Mouse (Mus musculus) forebrain, embryonic 12.5 days (tissue): ENCODE results near the gene En2. TPM values are rescaled to one million over a fixed set of nuclear protein-coding genes. Genes with fewer than 3 reads are reported as not detected.

Experiments used
- ATAC-seq: fragments of 200-750 bp; cut with Nextera tagmentation; 2 replicates; pipeline ENCODE4 v1.8.0; 2017; ENCODE audit warnings: moderate TSS enrichment; ENCODE audit not compliant: low FRiP score
- H3K27ac ChIP-seq: fragments of 300-500 bp; sonication (generic); 2 replicates; pipeline ENCODE4 v1.5.1; 2016; ENCODE audit warnings: mild to moderate bottlenecking
- H3K27me3 ChIP-seq: fragments of 300-500 bp; sonication (generic); 2 replicates; pipeline ENCODE4 v1.6.1; 2016; ENCODE audit warnings: mild to moderate bottlenecking
- H3K36me3 ChIP-seq: fragments of 300-500 bp; sonication (generic); replicated peaks from 2 replicates; pipeline ENCODE4 v1.6.1; 2016; ENCODE audit warnings: mild to moderate bottlenecking
- H3K4me1 ChIP-seq: fragments of 300-500 bp; sonication (generic); 2 replicates; pipeline ENCODE4 v1.6.1; 2016
- H3K4me2 ChIP-seq: fragments of 300-500 bp; sonication (generic); 2 replicates; pipeline ENCODE4 v1.6.1; 2016; ENCODE audit warnings: mild to moderate bottlenecking, moderate library complexity
- H3K4me3 ChIP-seq: fragments of 300-500 bp; sonication (generic); replicated peaks from 2 replicates; pipeline ENCODE4 v1.5.1; 2016; ENCODE audit warnings: mild to moderate bottlenecking
- H3K9ac ChIP-seq: fragments of 300-500 bp; sonication (generic); 2 replicates; pipeline ENCODE4 v1.6.1; 2016; ENCODE audit warnings: mild to moderate bottlenecking
- H3K9me3 ChIP-seq: fragments of 300-500 bp; sonication (generic); 2 replicates; pipeline ENCODE4 v1.6.1; 2016
- WGBS: fragments of 180-500 bp; shearing (Covaris S2); methylation state at CpG from one replicate; pipeline ENCODE4 v1.1.7; 2016; 5-methylcytosine and 5-hydroxymethylcytosine counted together
- polyA plus RNA-seq: library from polyadenylated mRNA; unstranded; fragments of >200 nt; fragmentation: Nextera tagmentation; extraction: Ambion mirVana; gene quantifications from 2 replicates; pipeline ENCODE4 v1.2.1, GENCODE M21; 2016

En2 gene
- polyA plus RNA-seq, 1 experiment from 2014 or later: not detected

DNA sequence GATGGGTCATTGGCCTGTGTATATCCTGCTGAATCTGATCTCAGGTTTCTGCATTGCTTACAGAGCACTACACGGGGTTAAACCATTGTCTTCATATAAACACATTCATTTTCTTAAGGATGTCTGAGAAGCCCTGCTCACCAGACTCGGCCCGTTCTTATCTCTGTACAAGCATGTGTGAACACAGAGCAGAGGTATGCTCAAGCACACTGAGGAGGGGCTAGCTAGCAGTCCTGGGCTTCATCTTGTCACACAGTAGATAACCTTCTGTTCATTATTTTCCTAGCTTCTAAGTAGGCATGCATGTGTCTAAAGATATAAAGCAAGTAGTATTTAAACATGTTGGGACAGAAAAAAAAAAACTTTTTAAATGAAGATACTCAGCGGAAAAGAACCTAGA is 41.0 kb downstream of the En2 start:
- Histone ChIP-seq H3K9me3 (no peaks in the 10 kb centered on the region), H3K4me1 (peaks cover 19% of the 10 kb centered on the region), H3K36me3 (no peaks in the 10 kb centered on the region), H3K9ac (no peak overlapping the region), H3K27ac (no peak overlapping the region), H3K4me2 (no peak overlapping the region), H3K27me3 (peaks cover 92% of the 10 kb centered on the region), H3K4me3 (no peak overlapping the region)
- ATAC-seq: no peak
- 60% methylated on average over 4 of the region's 4 CpGs for WGBS

DNA sequence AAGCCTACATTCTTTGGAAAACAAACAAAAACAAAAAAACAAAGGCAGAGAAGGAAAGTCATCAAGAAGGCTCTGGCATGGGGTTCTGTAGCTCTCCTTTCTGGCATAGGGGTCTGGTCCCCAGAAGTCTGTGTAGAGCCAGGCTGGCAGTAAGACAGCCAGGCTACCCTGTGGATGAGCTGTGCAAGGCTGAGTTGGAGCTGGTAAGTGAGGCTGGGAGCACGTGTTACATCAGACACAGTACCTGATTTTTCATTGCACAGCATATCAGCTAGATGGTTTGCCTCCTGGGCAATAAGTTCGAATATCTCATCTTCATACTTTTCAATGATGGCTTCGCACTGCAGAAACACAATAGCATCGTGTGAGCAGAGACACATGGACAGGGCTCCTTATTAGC is 41.5 kb downstream of the En2 start:
- Histone ChIP-seq H3K27ac (no peak overlapping the region), H3K4me2 (no peak overlapping the region), H3K4me1 (peaks cover 25% of the 10 kb centered on the region), H3K27me3 (peaks cover 92% of the 10 kb centered on the region), H3K9ac (no peak overlapping the region), H3K9me3 (no peaks in the 10 kb centered on the region), H3K36me3 (no peaks in the 10 kb centered on the region), H3K4me3 (no peak overlapping the region)
- ATAC-seq: no peak
- 56% methylated on average over 4 of the region's 4 CpGs for WGBS

DNA sequence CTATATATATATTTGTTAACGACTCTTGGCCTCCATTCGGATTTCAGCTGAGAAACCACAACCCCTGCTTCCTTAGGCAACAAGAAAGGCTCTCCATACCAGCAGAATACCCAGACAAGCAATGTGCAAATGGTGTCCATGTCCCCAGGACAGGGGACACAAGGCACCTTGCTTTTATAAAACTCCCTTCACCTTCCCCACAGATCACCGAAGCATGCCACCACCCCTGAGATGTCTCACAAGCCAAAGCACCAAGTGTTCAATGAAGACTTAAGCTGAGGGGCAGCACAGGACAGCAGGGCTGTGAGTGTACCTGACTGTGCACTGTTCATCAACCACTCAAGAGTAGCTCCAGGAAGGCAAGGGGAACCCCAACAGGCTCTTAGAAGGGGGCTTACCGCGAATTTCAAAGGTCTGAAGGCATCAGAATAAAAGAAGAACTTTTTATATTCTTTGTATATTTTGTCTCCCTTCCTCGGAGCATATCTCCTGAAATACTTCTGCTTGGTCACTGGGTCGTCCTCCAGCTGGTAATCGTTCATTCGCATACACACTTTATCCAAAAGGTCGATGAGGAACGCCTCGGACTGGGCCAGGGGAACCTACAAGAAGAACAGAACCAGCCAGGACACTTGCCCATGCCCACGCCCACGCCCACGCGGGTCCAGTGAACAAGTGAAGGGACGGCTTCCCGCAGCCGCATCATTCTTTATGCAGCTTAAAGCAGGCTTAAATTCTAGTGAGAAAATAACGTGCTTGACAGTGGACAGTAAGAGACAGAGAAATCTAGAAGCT is 43.4 kb downstream of the En2 start:
- no peak overlapping the region for H3K27ac ChIP-seq

DNA sequence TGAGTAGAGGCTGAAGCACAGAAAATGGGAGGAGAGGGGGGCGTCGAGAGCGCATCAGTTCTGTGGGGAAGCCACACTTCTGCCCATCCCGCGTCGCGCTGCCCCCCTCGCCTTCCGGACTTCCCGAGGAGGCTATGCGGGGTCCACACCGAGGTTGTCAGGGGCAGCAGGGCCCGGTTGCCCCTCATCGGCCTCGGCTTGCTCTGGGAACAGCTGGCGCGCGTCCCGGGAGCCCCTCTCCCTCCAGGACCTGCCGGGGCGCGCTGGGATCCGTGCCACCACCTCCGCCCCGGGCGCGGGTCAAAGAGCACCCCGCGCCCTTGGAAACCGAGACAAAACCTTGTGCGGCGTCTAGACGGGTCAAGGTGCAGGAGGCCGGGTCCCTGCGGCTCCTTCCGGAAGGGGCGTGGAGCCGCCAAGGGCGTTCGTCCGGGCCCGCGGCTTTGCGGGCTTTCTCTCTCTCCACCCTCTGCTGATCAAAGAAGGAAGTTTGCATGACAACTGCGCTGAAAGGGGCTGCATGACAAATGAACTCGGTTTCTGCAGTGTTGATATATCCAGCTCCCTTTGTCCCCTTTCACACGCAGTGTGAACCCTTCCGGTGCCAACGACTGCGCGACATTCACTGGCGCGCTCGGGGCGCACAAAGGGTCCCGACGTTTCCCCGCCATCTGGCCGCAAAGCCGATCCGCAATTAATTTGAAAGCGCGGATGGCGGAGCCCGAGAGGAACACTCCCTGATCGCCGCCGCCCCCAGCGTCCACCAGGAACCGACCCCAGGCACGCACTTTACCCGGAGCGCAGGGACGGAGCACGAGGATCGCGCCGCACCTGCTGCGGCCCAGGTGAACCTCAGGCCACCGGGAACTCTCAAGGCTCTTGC is 44.3 kb downstream of the En2 start:
- H3K36me3 ChIP-seq: no peaks in the 10 kb centered on the region
- H3K9me3 ChIP-seq: no peaks in the 10 kb centered on the region
- peaks cover 27% of the 10 kb centered on the region for H3K4me1 ChIP-seq
- H3K4me2 ChIP-seq: peak overlapping the region; percentile 69
- H3K9ac ChIP-seq: peak overlapping the region; percentile 29; the same call in 1 of the 2 replicates
- no peak overlapping the region for H3K27ac ChIP-seq
- WGBS: under 1% methylated on average over 80 of the region's 80 CpGs
- ATAC-seq: peak; percentile 49
- peak overlapping the region; percentile 39 for H3K4me3 ChIP-seq
- peaks cover 90% of the 10 kb centered on the region for H3K27me3 ChIP-seq

More for the DNA sequence above, 43.4 kb downstream of the En2 start:
- peaks cover 27% of the 10 kb centered on the region for H3K4me1 ChIP-seq
- H3K4me3 ChIP-seq: peak overlapping the region; percentile 39; the same call in 1 of the 2 replicates
- ATAC-seq: no peak
- H3K36me3 ChIP-seq: no peaks in the 10 kb centered on the region
- no peaks in the 10 kb centered on the region for H3K9me3 ChIP-seq
- WGBS: 12% methylated on average over 20 of the region's 20 CpGs
- no peak overlapping the region for H3K9ac ChIP-seq
- H3K27me3 ChIP-seq: peaks cover 90% of the 10 kb centered on the region
- H3K4me2 ChIP-seq: peak overlapping the region; percentile 69

DNA sequence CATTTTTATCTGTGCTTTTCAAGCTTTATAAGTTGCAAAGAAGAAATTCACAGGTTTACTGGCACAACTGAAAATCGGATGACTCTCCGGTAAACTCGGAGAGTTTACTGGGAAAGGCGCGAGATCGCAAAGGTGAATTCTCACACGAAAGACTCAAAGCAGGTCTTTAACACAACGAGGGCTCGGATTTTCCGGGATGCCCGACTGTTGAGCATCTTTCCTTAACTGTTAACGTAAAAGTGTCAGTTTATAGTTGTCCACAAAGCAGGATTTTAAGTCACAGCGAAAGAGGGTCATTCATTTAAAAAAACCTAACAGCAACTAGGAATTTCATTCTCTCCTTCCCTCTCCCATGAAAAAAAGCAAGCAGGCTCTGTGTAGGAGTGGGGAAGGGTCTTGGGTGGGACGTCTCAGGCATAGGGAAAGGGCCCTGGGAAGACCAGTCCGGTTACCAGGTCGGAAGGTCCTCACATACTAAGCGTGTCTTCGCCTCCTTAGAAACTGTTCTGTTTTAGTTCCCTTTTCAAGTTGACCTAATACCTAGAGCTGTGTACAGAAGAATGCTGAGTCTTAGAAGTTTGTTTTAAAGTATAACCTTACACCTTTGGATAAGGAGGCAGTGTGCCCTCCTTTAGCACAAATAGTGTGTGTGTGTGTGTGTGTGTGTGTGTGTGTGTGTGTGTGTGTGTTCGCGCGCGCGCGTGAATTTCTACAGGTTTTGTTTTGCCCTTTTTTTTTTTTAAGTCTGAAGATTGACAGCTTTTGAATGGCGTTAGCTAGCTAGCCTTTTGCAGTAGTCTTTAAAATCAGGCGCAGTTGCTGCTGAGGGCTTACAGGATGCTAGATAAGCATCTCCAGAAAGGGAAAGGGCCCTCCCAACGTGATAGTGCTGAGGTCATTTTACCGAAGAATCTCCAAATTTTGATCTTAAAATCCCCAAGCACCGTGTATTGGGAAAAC is 45.4 kb downstream of the En2 start:
- no peaks in the 10 kb centered on the region for H3K9me3 ChIP-seq
- peaks cover 27% of the 10 kb centered on the region for H3K4me1 ChIP-seq
- H3K36me3 ChIP-seq: no peaks in the 10 kb centered on the region
- H3K27ac ChIP-seq: no peak overlapping the region
- H3K4me2 ChIP-seq: peak overlapping the region; percentile 69; the same call in 1 of the 2 replicates
- no peak for ATAC-seq
- no peak overlapping the region for H3K4me3 ChIP-seq
- H3K27me3 ChIP-seq: peaks cover 90% of the 10 kb centered on the region
- no peak overlapping the region for H3K9ac ChIP-seq
- WGBS: under 1% methylated on average over 29 of the region's 29 CpGs

DNA sequence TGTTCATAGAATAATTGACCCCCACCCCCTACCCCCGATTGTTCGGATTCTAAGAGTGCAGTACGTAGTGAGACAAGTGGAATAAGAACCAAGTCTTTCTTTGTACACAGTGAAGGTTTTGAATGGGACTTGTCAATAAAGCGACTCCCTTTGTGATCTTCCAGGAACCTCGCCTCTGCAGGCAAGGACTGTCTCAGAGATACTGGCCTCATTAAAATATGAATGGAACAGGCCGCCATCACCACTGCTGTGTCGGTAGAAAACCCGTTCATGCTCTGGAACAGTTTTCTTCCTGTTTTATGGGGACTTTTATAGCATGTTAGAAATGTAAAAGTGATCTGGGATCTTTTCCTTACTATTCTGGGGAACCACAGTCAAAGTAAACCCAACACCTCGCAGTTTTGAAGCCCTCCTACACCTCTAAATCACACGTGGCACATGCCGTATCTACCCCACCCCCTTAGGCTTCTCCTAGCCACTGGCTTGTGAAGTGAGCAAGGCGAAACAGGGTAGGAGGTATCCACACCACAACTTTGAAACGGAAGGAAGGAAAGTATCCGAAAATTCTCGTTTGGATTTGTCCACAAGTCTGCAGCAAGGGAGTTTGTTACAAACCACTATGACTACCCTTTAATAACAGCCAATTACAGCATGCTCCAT is 46.3 kb downstream of the En2 start:
- 0 out of 2 replicates have a peak, but pooled peaks have one; percentile 53 for ATAC-seq
- Histone ChIP-seq H3K4me2 (peak overlapping the region; percentile 35), H3K9ac (no peak overlapping the region), H3K4me3 (peak overlapping the region; percentile 7; the same call in 1 of the 2 replicates), H3K9me3 (no peaks in the 10 kb centered on the region), H3K27me3 (peaks cover 90% of the 10 kb centered on the region), H3K4me1 (peaks cover 27% of the 10 kb centered on the region), H3K27ac (no peak overlapping the region), H3K36me3 (no peaks in the 10 kb centered on the region)
- under 1% methylated on average over 15 of the region's 15 CpGs for WGBS

DNA sequence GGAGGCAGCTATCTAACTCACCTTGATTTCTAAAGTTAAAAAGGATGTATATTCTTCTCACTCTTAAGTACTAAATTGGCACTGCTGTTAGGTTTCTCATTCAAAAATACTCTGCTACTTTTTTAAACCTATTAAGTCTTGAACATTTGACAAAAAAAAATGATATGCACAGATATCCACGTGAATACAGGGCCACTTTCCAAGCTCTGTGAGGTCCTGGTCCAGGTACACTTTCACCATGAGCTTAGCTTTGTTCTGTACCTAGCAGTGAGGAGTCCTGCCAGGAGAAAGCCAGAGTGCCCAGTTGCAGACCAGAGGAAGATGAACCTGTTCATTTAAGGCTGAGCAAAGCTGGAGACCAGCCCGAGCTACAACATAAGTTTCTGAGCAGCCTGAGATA is 47.9 kb downstream of the En2 start:
- H3K9me3 ChIP-seq: no peaks in the 10 kb centered on the region
- WGBS: 75% methylated on average over 2 of the region's 2 CpGs

DNA sequence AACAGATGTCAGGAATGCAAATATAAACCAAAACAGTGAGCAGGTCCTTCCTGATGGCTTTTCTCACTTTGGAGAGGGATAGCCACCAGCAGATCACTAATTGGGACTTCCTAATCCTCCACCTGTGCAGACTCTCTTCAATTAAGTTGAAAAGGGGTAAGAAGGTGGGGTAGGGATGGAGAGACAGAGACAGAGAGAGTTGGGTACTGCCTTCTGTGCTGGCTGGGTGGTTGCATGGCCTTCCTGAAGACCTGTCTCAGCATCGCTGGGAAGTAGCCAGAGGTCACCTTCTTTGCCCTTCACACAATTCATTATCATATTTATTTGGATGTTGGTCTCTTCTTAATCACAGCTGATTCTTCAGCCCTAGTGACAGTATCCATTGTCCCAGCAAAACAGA is 54.1 kb downstream of the En2 start:
- H3K27me3 ChIP-seq: peaks cover 22% of the 10 kb centered on the region
- H3K27ac ChIP-seq: no peak overlapping the region
- no peak overlapping the region for H3K9ac ChIP-seq
- WGBS: 95% methylated on average over 1 of the region's 1 CpGs
- H3K36me3 ChIP-seq: no peaks in the 10 kb centered on the region
- H3K4me1 ChIP-seq: no peaks in the 10 kb centered on the region
- H3K9me3 ChIP-seq: 0 out of 2 replicates have a peak, but pooled peaks cover 4% of the 10 kb centered on the region
- H3K4me3 ChIP-seq: no peak overlapping the region
- no peak overlapping the region for H3K4me2 ChIP-seq
- ATAC-seq: no peak

More for the DNA sequence above, 47.9 kb downstream of the En2 start:
- H3K4me1 ChIP-seq: peaks cover 27% of the 10 kb centered on the region
- no peaks in the 10 kb centered on the region for H3K36me3 ChIP-seq
- H3K27ac ChIP-seq: no peak overlapping the region
- H3K9ac ChIP-seq: no peak overlapping the region
- peaks cover 76% of the 10 kb centered on the region for H3K27me3 ChIP-seq
- H3K4me2 ChIP-seq: no peak overlapping the region
- ATAC-seq: no peak
- no peak overlapping the region for H3K4me3 ChIP-seq

Other genes starting within 250 kb of the En2 start
- 103 and 109 TPM in 2 replicates for gene Insig1, start 94.3 kb upstream of the En2 start, polyA plus RNA-seq
- gene Cnpy1, start 80.1 kb downstream of the En2 start, polyA plus RNA-seq: 2.9 and 3.2 TPM in 2 replicates
- gene Rbm33, start 151.4 kb downstream of the En2 start, polyA plus RNA-seq: 24.3 and 26.7 TPM in 2 replicates